Mouse (Mus musculus): ENCODE results near the gene Rc3h2.

- no peak for TF ChIP-seq CEBPB (IDR thresholded peaks at IDR 0.05; ENCODE audit: insufficient read depth, poor library complexity, severe bottlenecking)
- TF ChIP-seq POLR2A (IDR thresholded peaks at IDR 0.05; ENCODE audit: insufficient read length, low read depth): no peak
- TF ChIP-seq E2F4 (IDR thresholded peaks at IDR 0.05; ENCODE audit: insufficient read depth): no peak
These were observed 42.5 kb downstream of the Rc3h2 start for GRCm38 (mm10) chr2:37380189-37380588.

Data from myocyte (in vitro differentiated cells).